Mouse (Mus musculus) limb, embryonic 13.5 days (tissue): ENCODE data around the gene Gm37419. TPM values are rescaled to one million over a fixed set of nuclear protein-coding genes. Genes with fewer than 3 reads are reported as not detected.
A peak's percentile ranks its signal among the peaks of the same experiment; 100 is the strongest.

Source experiments
- ATAC-seq: fragments of 200-750 bp; cut with Nextera tagmentation; 2 replicates; pipeline ENCODE4 v1.8.0; 2017; ENCODE audit warnings: low read depth, moderate number of reproducible peaks, moderate TSS enrichment; ENCODE audit not compliant: low FRiP score
- H3K27ac ChIP-seq: fragments of 300-500 bp; sonication (generic); 2 replicates; pipeline ENCODE4 v1.5.1; 2015; ENCODE audit warnings: inconsistent platforms, mild to moderate bottlenecking, moderate library complexity
- H3K27me3 ChIP-seq: fragments of 300-500 bp; sonication (generic); 2 replicates; pipeline ENCODE4 v1.6.1; 2015; ENCODE audit warnings: mild to moderate bottlenecking, inconsistent platforms
- H3K36me3 ChIP-seq: fragments of 300-500 bp; sonication (generic); 2 replicates; pipeline ENCODE4 v1.6.1; 2015; ENCODE audit warnings: inconsistent platforms, mild to moderate bottlenecking, moderate library complexity
- H3K4me1 ChIP-seq: fragments of 300-500 bp; sonication (generic); 2 replicates; pipeline ENCODE4 v1.6.1; 2015; ENCODE audit warnings: inconsistent platforms
- H3K4me2 ChIP-seq: fragments of 300-500 bp; sonication (generic); replicated peaks from 2 replicates; pipeline ENCODE4 v1.6.1; 2015; ENCODE audit warnings: inconsistent platforms, mild to moderate bottlenecking, moderate library complexity
- H3K4me3 ChIP-seq: fragments of 300-500 bp; sonication (generic); 2 replicates; pipeline ENCODE4 v1.5.1; 2015; ENCODE audit warnings: moderate library complexity, mild to moderate bottlenecking, inconsistent platforms
- H3K9ac ChIP-seq: fragments of 300-500 bp; sonication (generic); 2 replicates; pipeline ENCODE4 v1.6.1; 2015; ENCODE audit warnings: mild to moderate bottlenecking, inconsistent platforms
- H3K9me3 ChIP-seq: fragments of 300-500 bp; sonication (generic); 2 replicates; pipeline ENCODE4 v1.6.1; 2016; ENCODE audit warnings: inconsistent platforms
- WGBS: fragments of 180-500 bp; shearing (Covaris S2); methylation state at CpG from one replicate; pipeline ENCODE4 v1.1.7; 2015; 5-methylcytosine and 5-hydroxymethylcytosine counted together
- polyA plus RNA-seq: library from polyadenylated mRNA; unstranded; fragments of >200 nt; fragmentation: Nextera tagmentation; extraction: Ambion mirVana; gene quantifications from 2 replicates; pipeline ENCODE4 v1.2.1, GENCODE M21; 2015

Gene Gm37419
- polyA plus RNA-seq, 1 experiment from 2014 or later: not detected

- no peaks in the 10 kb centered on the region; the same call in 1 of the 2 replicates for H3K27me3 ChIP-seq
- no peaks in the 10 kb centered on the region for H3K36me3 ChIP-seq
- H3K4me3 ChIP-seq: peak overlapping the region; percentile 75
- H3K4me2 ChIP-seq: peak overlapping the region; percentile 95
- H3K4me1 ChIP-seq: peaks cover 54% of the 10 kb centered on the region
- peak overlapping the region; percentile 89 for H3K9ac ChIP-seq
- H3K9me3 ChIP-seq: no peaks in the 10 kb centered on the region
- ATAC-seq: no peak
- H3K27ac ChIP-seq: peak overlapping the region; percentile 96
- WGBS: 2% methylated on average over 25 of the region's 25 CpGs
Measured at GRCm38 (mm10) chr16:23989209-23990160, 1.2 kb downstream of the Gm37419 start.

GRCm38 (mm10) chr16:23990161-23990970 is 2.1 kb downstream of the Gm37419 start:
- peak overlapping the region; percentile 51 for H3K9ac ChIP-seq
- H3K4me3 ChIP-seq: peak overlapping the region; percentile 75
- ATAC-seq: no peak
- WGBS: 37% methylated on average over 11 of the region's 11 CpGs
- no peak overlapping the region for H3K27ac ChIP-seq
- peak overlapping the region; percentile 95 for H3K4me2 ChIP-seq
- no peaks in the 10 kb centered on the region for H3K27me3 ChIP-seq
- no peaks in the 10 kb centered on the region for H3K9me3 ChIP-seq
- H3K4me1 ChIP-seq: peaks cover 46% of the 10 kb centered on the region
- H3K36me3 ChIP-seq: no peaks in the 10 kb centered on the region

- Histone ChIP-seq H3K27ac (no peak overlapping the region), H3K9ac (no peak overlapping the region), H3K4me2 (0 out of 2 replicates have a peak overlapping the region, but pooled peaks have one; percentile 9), H3K4me3 (no peak overlapping the region), H3K36me3 (no peaks in the 10 kb centered on the region), H3K27me3 (no peaks in the 10 kb centered on the region), H3K9me3 (no peaks in the 10 kb centered on the region), H3K4me1 (peaks cover 39% of the 10 kb centered on the region)
- ATAC-seq: no peak
- 1% methylated on average over 4 of the region's 4 CpGs for WGBS
Measured at GRCm38 (mm10) chr16:23991170-23991569, 2.9 kb downstream of the Gm37419 start.

GRCm38 (mm10) chr16:23991846-23992580 is 3.7 kb downstream of the Gm37419 start:
- WGBS: 86% methylated on average over 14 of the region's 14 CpGs
- no peaks in the 10 kb centered on the region for H3K36me3 ChIP-seq
- H3K9me3 ChIP-seq: no peaks in the 10 kb centered on the region

GRCm38 (mm10) chr16:23993351-23994321 is 5.4 kb downstream of the Gm37419 start:
- no peak overlapping the region for H3K4me3 ChIP-seq
- peaks cover 30% of the 10 kb centered on the region for H3K4me1 ChIP-seq
- WGBS: 37% methylated on average over 17 of the region's 17 CpGs
- H3K36me3 ChIP-seq: no peaks in the 10 kb centered on the region
- H3K27me3 ChIP-seq: no peaks in the 10 kb centered on the region
- no peak overlapping the region for H3K27ac ChIP-seq
- no peak overlapping the region for H3K9ac ChIP-seq
- no peak for ATAC-seq
- no peaks in the 10 kb centered on the region for H3K9me3 ChIP-seq
- peak overlapping the region; percentile 32 for H3K4me2 ChIP-seq

More at GRCm38 (mm10) chr16:23991846-23992580, 3.7 kb downstream of the Gm37419 start:
- Histone ChIP-seq H3K9ac (no peak overlapping the region), H3K4me2 (no peak overlapping the region), H3K27me3 (no peaks in the 10 kb centered on the region), H3K4me3 (no peak overlapping the region), H3K4me1 (peaks cover 30% of the 10 kb centered on the region), H3K27ac (no peak overlapping the region)
- no peak for ATAC-seq

- no peaks in the 10 kb centered on the region for H3K27me3 ChIP-seq
- H3K9ac ChIP-seq: no peak overlapping the region
- ATAC-seq: no peak
- H3K36me3 ChIP-seq: no peaks in the 10 kb centered on the region
- H3K4me2 ChIP-seq: no peak overlapping the region
- WGBS: 89% methylated on average over 7 of the region's 7 CpGs
- H3K9me3 ChIP-seq: no peaks in the 10 kb centered on the region
- peaks cover 14% of the 10 kb centered on the region for H3K4me1 ChIP-seq
- no peak overlapping the region for H3K4me3 ChIP-seq
- no peak overlapping the region for H3K27ac ChIP-seq
Measured at GRCm38 (mm10) chr16:23996342-23996741, 8.1 kb downstream of the Gm37419 start.

- Histone ChIP-seq H3K4me3 (no peak overlapping the region), H3K4me2 (no peak overlapping the region), H3K27ac (no peak overlapping the region), H3K4me1 (peaks cover 9% of the 10 kb centered on the region), H3K27me3 (no peaks in the 10 kb centered on the region), H3K36me3 (no peaks in the 10 kb centered on the region), H3K9ac (no peak overlapping the region), H3K9me3 (no peaks in the 10 kb centered on the region)
- ATAC-seq: no peak
- 88% methylated on average over 3 of the region's 3 CpGs for WGBS
Measured at GRCm38 (mm10) chr16:23997228-23997627, 8.9 kb downstream of the Gm37419 start.

- Histone ChIP-seq H3K27ac (no peak overlapping the region), H3K4me1 (peaks cover 9% of the 10 kb centered on the region), H3K36me3 (no peaks in the 10 kb centered on the region), H3K27me3 (no peaks in the 10 kb centered on the region), H3K9me3 (no peaks in the 10 kb centered on the region), H3K9ac (no peak overlapping the region), H3K4me2 (no peak overlapping the region), H3K4me3 (no peak overlapping the region)
- 57% methylated on average over 6 of the region's 6 CpGs for WGBS
- ATAC-seq: no peak
Measured at GRCm38 (mm10) chr16:23997912-23998311, 9.6 kb downstream of the Gm37419 start.

- H3K9me3 ChIP-seq: no peaks in the 10 kb centered on the region
Measured at GRCm38 (mm10) chr16:24005928-24006327, 17.6 kb downstream of the Gm37419 start.

GRCm38 (mm10) chr16:24009891-24010290 is 21.6 kb downstream of the Gm37419 start:
- no peaks in the 10 kb centered on the region for H3K4me1 ChIP-seq
- WGBS: 94% methylated on average over 2 of the region's 2 CpGs
- ATAC-seq: no peak

More at GRCm38 (mm10) chr16:24005928-24006327, 17.6 kb downstream of the Gm37419 start:
- H3K9ac ChIP-seq: no peak overlapping the region
- no peaks in the 10 kb centered on the region for H3K4me1 ChIP-seq
- no peak overlapping the region for H3K4me2 ChIP-seq
- WGBS: 76% methylated on average over 8 of the region's 8 CpGs
- H3K27ac ChIP-seq: no peak overlapping the region
- H3K36me3 ChIP-seq: no peaks in the 10 kb centered on the region
- no peak for ATAC-seq
- H3K4me3 ChIP-seq: no peak overlapping the region
- H3K27me3 ChIP-seq: no peaks in the 10 kb centered on the region

GRCm38 (mm10) chr16:24011306-24011705 is 23.0 kb downstream of the Gm37419 start:
- Histone ChIP-seq H3K4me3 (no peak overlapping the region), H3K4me1 (no peaks in the 10 kb centered on the region), H3K4me2 (no peak overlapping the region), H3K9me3 (no peaks in the 10 kb centered on the region), H3K9ac (no peak overlapping the region), H3K36me3 (no peaks in the 10 kb centered on the region), H3K27ac (no peak overlapping the region), H3K27me3 (no peaks in the 10 kb centered on the region)
- WGBS: 73% methylated on average over 3 of the region's 3 CpGs
- ATAC-seq: no peak

More at GRCm38 (mm10) chr16:24009891-24010290, 21.6 kb downstream of the Gm37419 start:
- Histone ChIP-seq H3K4me2 (no peak overlapping the region), H3K27me3 (no peaks in the 10 kb centered on the region), H3K36me3 (no peaks in the 10 kb centered on the region), H3K27ac (no peak overlapping the region), H3K4me3 (no peak overlapping the region), H3K9me3 (no peaks in the 10 kb centered on the region), H3K9ac (no peak overlapping the region)
